Mouse (Mus musculus) R1 (cell line): ENCODE measurements around the gene Card11.

Experiments used
- DNase-seq: peaks from one replicate; pipeline ENCODE4 v3.0.0-alpha.2; 2018; ENCODE audit warnings: low read depth, low spot score

The Card11 gene

DNA sequence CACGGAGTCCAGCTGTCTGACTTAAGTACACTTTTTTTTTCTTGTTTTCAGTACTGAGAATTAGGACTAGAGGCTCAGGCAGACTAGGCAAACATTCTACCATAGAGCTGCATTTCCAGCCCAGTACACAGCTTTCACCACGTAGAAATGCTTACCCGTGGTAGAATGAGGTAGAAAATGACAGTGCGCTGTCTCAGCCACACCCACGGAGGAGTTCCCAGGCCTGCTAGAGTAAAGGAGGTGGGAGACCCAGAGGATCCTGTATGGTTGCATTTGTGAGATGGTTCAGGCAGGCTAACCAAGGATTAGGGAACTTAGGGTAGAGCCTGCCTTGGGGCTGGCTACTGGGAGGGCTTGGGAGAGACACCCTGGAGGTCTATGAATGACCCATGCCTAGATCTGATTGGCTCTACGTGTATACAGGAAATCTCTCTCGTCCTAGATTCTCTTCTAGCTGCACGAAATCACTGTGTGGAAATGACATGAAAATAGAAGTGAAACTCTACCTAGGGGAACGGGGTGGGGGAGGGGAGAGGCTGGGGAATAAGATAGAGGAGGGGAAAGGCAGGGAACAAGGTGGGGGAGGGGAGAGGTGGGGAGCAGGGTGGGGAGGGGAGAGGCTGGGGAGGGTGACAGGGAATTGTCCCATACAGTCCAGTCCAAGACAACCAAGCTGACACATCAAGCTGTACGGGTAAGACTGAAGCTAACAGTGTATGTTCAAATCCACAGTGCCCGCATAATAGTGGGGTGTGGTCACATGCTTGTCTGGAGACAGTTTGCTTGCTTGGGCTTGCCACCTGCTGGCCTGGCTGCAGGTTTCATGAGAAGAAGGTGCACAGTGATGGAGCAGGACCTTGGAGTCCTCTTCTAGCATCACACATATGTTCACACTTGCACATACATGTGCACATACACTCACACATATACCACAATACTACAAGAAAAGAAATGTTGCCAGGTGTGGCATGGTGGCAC, 8.0 kb downstream of the Card11 start:
- no peak for DNase-seq

DNA sequence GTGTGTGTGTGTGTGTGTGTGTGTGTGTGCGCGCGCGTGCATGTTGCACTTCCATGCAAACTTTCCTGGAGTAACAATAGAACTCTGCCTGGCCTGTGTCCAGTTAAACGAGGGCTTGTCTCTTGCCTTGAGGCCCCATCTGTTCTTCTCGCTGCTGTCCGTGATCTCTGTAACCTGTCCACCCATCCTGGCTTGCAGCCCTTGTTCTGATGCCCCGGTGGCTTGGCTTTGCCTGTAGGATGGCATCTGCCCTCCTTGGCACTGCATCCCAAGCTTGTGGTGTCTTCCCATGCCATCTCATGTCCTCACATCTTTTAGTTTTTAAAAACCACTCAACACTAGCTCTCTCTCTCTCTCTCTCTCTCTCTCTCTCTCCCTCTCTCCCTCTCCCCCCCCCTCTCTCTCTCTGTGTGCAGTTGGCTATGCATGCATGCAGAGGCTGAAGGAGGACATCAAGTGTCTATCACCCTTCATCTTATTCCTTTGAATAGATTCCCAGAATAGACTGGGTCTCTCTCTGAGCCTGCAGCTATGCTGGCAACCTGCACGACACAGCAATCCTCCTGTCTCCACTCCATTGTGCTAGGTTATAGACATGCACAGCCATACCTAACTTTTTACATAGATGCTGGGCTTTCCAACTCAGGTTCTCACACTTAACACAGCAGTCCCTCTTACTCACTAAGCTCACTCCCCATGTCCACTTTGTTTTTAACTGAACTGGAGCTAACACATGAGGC, 14.9 kb downstream of the Card11 start:
- no peak for DNase-seq

DNA sequence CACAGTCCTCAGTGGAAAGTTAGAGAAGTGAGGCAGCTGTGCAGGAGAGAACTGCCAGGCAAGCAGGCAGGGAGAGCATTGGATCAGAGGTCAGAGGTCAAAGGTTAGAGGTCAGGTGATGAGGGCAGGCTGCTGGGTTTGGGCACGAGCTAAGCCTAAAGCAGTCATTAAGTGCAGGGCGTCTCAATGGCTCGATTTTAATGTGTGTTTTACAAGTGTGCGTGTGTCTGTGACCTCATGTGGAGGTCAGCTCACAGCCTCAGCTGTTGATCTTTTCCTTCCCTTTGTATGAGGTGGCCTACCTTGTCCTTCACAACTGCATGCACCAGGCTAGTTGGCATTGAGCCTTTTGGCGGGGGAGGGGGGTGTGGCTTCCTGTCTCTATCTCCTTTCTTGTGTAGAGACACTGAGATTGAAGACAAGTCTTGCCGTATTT, 19.0 kb downstream of the Card11 start:
- peak; percentile 61 for DNase-seq

DNA sequence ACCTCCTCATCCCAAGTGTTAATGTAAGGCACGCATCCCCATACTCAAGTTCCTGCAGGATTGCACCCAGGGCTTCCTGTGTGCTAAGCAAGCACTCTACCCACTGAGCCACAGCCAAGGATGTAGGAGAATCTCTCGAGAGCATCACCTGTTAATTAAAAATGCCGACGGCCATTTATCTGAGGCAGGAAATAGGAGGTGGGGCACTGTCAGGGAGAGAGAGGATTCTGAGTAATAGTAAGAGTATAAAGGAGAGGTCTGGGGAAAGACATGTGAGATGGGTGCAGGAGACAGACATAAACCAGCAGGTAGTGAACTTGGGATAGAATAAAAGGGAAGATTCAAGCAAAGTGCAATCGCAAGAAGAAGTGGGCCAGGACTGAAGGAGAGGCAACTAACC, 19.6 kb downstream of the Card11 start:
- DNase-seq, result no peak

DNA sequence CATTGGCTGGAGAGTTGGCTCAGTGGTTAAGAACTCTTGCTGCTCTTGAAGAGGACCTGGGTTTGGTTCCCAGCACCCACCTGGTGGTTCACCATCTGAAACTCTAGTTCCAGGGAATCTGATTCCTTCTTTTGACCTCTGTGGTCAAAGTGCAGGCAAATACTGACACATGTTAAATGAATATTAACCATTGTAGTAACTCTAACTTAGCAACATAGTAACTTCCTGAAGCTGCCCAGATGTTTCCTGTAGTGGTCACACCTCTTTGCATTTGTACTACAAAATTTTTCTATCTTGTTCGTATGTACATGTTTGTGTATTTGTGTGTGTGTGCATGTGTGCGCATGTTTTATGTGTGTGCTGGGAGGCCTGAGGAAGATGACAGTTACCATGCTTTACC, 20.3 kb downstream of the Card11 start:
- no peak for DNase-seq

DNA sequence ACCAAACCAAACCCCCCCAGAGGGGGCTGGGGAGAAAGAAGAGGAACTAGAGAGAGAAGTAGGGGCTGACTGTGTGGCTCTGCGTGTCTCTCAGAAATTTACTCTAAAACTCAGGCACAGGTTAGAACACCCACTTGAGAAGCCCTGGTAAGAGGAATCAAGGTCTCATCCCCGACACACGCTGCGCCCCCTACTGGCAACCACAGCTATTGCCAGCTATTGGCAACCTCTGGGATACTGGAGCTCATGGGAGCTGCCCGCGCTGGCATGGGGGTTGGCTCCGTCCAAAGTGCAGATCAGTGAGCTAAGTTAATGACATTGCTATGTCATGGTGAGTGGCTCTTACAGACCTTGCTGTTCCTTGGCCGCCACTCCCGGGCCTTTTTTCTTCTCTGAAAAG, 37.4 kb downstream of the Card11 start:
- peak; percentile 73 for DNase-seq

DNA sequence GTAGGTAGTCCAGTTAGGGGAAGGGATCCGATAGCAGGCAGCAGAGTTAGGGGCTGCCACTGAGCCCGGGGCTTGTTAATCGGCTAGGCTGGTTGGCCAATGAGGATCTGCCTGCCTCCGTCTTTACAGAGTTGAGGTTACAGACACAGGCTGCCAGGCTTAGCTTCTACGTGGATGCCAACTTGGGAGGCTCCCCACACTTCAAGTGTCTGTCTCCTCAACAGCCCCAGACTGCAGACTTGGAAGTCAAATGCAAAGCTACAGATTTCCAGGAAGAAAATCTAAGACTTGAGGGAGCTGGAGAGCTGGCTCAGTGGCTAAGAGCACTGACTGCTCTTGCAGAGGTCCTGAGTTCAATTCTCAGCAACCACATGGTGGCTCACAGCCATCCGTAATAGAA, 39.6 kb downstream of the Card11 start:
- no peak for DNase-seq

DNA sequence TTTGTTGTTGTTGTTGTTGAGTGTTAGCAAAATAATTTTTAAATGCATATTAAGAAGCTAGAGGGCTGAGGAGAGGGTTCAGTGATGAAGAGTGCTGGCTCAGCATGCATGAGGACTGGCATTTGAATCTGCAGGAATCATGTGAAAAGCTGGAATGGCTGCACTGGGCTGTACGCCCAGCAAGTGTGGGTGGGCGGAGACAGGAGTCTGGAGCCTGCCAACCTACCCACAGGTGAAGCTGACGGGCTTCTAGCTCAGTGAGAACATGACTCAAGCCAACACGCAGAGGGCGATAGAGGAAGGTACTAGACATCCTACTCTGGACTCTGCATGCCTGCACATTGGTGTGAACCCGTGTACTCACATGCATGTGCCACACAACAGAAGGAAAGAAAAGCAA, 41.2 kb downstream of the Card11 start:
- DNase-seq, result no peak

DNA sequence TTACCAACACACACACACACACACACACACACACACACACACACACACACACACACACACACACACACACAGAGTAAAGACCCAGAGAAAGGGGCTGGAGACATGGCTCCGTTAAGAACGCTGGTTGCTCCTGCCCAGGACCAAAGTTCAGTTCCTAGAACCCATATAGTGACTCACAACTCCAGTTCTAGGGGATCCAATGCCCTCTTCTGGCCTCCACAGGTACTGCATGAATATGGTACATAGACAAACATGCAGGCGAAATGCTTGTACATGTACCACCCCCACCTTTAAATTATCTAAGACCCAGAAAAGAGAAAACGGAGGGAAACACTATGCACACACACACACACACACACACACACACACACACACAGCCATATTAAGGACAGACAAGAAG, 43.3 kb downstream of the Card11 start:
- peak; percentile 69 for DNase-seq

DNA sequence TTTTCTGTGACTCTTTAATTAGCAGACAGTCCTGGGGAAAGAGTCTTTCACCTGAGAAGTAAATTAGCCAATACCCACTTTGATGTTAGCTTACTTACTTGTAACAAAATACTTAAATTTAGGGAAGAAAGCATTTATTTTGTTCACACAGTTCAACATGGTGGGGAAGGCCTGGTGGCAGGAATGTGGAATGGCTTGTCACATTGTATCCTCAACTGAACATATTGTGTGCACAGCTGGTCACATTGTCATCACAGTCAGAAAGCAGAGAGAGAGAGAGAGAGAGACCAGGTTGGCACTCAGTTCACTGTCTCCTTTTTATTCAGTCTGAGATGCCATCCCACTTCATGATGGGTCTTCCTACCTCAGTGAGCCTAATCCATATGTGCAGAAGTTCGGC, 44.7 kb downstream of the Card11 start:
- DNase-seq, result peak; percentile 12

DNA sequence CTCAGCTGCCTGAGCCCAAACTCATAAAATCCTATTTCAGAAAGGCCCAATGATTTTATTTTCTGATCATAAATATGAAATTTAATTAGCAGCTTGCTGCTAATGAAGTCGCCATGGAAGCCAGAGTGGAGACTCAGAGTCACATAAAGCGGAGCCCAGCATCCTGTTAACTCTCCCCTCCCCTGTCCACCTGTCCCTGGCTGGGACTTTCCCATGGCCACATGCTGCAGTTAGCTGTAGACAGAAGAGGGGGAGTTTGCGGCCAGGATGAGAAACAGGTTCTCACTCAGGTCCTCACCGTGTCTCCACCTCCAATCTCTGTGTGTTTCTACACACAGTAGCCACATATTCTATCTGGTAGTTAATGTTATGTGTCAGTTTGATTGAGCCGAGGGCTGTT, 48.6 kb downstream of the Card11 start:
- no peak for DNase-seq

DNA sequence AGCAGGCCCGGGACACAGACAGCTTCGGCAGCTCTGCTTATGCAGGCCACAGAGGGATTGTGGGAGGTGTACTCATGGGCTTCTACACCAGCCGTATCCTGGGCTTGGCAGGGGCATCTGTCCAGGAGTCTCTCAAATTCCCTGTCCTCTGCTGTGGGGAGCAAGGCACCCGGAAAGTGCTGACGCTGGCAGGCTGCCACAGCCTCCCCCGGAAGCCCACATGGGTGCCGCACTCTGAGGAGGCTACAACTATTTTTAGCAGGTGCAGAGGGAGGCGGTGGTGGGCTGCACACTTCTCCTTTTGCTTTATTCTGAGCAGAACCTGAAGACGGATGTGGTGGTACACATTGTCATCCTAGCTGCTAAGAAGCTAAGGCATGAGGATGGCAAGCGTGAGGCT, 52.4 kb downstream of the Card11 start:
- no peak for DNase-seq

DNA sequence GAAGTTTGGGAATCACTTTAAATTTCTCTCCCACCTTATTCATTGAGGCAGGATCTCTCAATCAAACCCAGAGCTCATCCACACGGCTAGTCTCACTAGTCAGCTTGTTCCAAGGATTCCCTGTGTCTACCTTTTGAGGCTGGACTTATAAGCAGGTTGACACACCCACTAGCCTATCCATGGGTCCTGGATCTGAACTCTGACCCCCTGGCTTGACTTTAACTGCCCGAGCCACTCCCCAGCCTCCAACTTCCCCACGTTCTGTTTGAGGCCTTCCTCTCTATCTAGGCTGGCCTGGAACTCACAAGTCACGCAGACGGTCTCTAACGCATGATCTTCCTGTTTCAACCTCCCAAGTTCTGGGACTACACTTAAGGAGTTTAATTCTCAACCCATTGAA, 54.3 kb downstream of the Card11 start:
- no peak for DNase-seq

DNA sequence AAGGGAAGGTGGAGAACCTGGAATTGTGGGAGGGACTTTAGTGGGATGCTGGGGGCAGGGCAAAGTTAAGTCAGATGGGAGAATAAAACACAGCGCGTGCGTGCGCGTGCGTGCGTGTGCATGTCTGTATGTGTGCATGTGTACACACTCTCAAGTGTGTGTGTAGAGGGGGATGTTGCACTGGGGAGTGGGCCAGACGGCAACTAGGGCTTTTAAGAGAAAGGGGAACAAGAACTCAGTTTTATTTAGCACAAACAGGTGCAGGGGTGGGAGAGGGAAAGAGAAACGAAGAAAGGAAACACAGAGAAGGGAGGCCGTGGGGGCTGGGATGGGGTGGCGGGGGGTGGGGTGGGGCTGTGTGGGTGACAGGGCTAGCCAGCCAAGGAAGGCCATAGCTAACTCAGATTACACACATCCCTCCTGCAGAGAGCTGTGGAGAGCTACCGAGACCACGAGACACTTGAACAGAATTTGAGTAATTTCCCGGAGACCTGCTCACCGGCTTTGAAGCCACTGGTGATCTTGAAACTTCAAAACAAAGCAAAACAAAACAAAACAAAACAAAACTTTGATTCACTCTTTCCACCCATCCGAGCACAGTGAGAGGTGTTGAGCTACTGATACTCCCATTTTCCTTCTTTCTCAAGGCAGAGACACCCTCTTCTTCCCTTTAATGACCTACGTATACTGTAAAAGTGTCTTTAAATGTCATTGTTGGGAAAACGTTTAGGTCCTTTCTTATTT, 55.8 kb downstream of the Card11 start:
- DNase-seq, result no peak

DNA sequence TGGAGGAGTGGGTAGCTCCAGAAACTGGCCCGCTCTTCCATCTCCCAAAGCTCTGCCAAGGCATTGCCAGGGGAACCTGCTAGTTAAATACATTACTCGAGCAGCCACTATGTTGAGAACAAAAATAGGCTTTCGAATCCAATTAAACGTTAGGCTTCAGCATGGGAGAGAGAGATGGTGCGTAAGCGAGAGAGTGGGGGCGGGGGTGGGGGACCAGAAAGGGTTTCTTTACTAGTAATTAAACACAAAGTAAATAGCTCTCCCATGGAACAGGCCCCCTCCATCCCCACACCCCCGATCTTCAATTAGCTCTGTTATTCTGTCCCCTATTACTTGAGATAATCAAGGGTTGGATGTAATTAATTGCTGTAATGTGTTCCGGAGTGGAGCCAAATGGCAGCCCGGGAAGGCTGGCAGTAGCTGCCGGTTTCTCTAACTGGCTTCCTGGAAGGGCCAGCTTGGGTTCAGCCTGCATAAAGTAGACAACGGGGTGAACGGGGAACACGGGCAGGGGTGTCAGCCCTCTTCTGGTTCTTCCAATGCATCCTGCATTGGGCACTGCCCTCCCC, 59.4 kb downstream of the Card11 start:
- no peak for DNase-seq

DNA sequence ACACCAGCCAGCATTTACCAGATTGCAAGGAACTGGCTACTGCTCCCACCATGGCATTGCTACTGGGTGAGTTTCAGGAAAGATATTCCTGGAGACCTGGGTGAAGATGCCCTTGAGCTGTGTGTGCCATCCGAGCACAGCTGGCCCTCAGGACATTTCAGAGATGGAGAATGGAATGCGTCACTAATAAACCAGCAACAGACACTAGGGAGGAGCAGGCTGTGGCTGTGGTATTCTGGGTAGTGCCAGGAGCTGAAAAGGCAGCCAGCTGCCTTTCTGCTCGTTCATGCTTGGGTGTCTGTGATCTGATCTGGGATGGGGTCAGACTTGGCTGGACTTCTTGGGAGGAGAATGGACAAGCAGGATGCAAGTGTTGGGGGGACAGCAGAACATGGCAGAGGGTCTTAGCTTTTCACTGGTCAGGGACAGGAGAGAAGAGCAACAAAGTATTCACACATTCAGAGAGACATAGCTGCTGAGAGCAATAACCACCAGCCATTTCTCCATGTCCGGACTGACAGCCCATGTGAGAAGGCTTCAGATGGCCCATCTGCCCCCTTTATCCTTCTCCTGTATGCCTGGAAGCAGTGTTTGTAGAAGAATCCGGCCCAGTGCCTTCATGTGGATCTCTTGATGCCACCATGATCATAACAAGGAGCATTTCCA, 60.0 kb downstream of the Card11 start:
- DNase-seq, result no peak

DNA sequence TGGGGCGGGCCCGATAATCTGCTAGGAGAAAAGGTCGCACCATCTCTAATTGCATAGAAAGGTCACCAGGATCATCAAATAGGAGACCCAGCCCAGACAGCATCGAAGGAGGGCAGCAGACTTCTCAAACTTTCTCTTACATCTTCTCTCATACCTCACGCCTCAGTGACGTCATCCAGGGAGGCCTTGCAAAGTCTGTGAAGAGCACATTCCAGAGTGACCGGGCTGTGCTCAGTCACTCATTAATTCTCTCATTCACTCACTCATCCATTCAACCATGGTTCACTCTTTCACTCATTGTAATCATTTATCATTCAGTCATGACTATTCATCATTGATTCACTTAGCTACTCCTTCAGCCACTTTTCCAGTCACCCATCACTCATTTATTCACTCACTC, 63.6 kb downstream of the Card11 start:
- DNase-seq, result no peak

DNA sequence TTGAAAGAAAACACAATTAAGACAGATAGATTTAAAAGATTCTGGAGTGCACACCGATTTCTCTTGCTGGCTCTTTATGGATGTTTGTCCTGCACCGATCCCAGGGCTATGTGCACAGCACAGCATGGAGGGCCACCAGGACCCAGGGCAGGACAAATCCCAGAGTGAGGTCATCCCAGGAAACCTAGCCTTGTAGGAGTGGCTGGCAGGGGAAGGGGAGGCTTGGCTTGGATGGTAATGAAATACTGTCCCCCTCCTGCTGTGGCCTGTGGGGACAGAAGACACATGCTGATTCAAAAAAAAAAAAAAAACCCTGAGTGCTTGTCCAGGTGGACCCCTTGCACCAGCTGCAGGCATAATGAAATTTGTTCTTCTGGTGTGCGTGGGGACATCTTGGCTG, 64.5 kb downstream of the Card11 start:
- no peak for DNase-seq

DNA sequence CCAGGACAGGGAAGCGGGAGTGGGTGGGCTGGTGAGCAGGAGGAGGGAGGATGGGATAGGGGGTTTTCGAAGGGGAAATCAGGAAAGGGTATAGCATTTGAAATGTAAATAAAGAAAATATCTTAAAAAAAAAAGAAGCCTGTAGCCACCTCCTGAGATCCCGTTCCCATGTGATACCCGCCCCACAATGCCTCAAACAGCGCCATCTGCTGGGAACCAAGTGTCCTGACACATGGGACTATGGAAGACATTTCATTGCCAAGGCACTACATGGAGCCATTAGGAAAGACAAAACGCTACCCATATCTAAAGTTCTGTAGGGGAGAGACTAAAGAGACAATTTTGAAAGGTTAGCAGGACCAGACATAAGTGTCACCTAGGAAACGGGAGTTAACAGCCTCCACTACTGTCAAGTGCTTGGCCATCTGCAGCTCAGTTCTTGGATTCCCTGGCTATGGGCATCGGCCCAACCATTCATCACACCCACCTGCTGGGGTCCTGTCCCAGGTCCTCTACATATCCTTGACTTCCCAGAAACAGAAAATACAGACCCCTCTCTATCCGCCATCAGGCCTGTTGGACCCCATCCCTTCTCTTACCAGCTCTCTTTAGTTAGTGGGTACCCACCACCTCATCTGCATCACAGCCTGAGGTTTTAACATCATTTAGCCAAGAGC, 65.6 kb downstream of the Card11 start:
- DNase-seq, result peak; percentile 54

DNA sequence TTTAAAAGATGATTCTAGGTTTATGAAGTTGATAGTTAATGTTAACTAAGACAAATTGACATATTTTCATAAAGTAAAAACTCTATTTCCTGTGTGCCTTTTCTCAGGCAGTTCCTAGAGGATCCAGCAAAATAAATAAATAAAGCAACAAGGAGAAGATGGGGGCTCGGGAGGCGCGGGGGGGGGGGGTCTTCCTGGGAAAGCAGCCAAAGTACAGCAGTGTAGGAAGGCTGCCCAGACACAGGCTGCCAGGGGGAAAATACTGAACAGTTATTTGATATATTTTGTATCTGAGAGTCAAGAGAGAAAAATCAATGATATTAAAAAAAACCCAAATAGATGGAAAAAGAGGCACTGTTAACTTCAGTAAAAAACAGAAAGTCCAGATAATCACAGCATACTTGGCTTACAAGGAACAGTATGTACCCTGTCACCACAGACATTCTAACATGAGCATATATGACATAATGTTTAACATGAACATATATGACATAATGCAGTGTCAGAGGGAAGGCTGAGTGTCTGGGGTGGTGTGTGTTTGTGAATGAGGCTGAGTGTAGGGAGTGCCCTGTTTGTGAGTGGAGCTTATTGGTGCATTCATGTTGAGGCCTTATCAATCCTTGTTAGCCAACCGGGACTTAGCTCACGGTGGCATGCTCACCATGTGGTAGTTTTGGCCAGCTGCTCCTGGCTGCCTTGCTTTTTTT, 68.7 kb downstream of the Card11 start:
- no peak for DNase-seq
